Mouse (Mus musculus) adrenal gland, postnatal 36 days (tissue): ENCODE measurements around the gene Batf. TPM values are rescaled to one million over a fixed set of nuclear protein-coding genes. Genes with fewer than 3 reads are reported as not detected.
"Not testable (repeated sequence)": the region's sequence is repeated elsewhere in the genome, so short reads cannot be mapped to it uniquely, and the experiment has no call there.

ENCODE experiments used
- DNase-seq, 2 experiments: peaks; one replicate each; pipeline ENCODE4 v3.0.0; 2021; ENCODE audit warnings: mixed read lengths in 1 of 2
- total RNA-seq, 2 experiments: library from RNA; stranded (reverse); gene quantifications; 2 replicates each; pipeline ENCODE4 v1.2.3; 2021

The Batf gene
- total RNA-seq, 2 experiments from 2014 or later: 0.59 to 0.86 TPM

DNA sequence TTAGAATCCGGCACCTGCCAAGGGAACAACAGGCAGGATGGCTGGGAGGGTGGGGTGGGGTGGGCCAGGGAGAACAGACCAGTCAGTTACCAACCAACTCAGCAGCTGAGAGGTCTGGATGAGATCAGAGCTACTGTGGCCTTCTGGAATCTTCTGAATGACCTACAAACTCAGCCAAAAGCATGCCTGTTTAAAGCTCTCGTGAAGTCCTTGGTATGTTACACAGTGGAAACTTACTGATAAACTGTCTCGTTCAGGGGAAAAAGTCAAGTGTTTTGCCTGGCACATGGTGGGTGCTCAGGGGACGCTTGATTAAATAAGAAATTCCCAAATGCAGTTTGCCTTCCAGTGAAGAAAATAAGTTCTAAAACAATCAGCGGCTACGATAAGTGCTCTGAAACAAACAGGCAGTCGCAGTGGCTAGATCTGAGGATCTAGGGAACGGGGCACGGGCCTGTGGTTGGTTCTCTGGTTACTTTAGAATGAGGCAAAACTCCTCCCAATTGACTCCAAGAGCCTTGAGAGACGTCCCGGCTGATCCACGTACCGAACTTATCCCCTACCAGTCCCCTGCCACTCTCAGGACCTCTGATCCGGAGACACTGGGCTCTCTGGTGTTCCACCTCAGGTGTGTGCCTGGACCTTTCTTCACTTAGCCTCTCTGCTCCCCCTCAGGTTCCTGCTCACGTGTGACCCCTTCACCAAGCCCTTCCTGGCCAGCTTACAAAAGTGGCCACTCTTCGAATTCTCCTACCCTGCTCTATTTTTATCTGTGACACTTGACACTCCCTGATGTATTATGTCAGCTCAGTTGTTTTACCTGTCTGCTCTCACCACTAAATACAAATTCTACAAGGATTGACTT is 1.8 kb upstream of the Batf start:
- peak in 1 of 2 experiments; percentile 12 for DNase-seq

DNA sequence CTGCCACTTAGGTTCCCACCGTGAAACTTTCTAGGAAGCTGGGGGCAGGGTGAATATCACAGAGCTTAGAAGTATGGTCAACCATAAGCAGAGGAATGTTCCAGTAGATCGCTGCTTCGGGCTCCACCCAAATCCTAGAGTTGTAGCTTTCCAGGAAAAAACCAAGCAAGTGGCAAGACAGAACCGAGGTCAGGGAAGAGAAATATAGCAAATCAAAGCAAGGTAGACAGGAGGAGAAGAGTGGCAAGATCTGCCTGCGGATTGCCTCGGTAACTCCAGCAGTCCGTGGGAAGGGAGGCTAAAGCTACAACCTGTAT is 706 bp downstream of the Batf start:
- no peak for DNase-seq

- DNase-seq: no peak
Measured at GRCm38 (mm10) chr12:85687846-85688245, 1.4 kb downstream of the Batf start.

DNA sequence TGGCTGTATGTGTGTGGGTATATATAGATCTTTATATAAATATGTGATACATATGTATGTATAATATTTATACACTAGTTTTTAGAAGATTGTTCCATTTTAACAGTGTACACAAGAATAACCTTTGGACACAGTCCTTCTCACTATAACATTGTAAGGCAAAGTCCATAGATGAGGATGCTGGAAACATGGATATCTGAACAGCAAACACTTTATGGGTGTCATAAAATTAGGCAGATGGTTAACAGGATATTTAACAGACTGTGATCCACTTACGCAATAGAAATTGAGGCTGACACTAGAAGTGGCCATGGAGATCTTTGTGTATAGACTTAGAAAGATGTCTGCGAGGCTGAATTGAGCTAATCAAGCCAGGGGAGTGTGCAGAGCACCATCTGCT is 9.3 kb downstream of the Batf start:
- no peak for DNase-seq

DNA sequence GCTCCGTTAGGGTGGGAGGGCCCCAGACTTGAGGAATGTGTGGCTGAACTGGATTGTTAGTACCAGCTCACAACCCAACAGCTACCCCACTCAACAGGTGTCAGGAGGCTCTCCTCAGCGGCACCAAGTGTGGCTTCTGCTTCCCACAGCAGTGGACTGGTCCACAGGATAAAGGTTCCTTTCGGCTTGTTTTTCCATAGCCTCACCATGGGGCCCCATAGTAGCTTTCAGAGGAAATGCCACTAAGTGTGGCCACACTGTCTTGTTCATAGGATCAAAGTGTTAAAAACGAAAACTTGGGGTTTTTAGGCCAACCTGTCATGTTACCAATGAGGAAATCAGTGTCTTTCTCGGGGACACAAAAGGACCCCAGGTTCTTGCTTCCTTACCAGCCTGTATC is 10.0 kb downstream of the Batf start:
- DNase-seq: no peak

DNA sequence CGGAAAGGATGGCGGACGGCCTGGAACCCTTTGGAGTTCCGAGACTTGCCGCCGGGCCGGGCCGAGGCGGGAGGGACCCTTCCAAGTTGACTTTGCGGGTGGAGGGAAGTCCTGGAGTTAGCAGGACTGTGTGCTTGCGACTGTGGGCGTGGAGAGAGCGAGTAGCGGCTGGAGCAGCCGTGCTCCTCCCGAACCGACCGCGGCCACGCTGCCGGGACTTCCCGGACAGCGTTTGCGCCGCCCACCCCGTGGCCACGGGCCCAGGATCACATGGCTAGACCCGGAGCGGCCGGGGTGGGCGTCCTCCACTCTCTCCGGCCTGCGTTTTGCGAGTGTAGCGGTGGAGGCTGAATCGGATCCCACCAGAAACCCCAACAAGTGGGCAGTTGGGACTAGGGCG is 11.7 kb downstream of the Batf start:
- not testable (repeated sequence) for DNase-seq

- no peak for DNase-seq
Measured at GRCm38 (mm10) chr12:85700191-85700841, 13.8 kb downstream of the Batf start.

GRCm38 (mm10) chr12:85700842-85701223 is 14.4 kb downstream of the Batf start:
- DNase-seq: no peak

- DNase-seq: no peak
Measured at GRCm38 (mm10) chr12:85702166-85703055, 15.9 kb downstream of the Batf start.

- no peak for DNase-seq
Measured at GRCm38 (mm10) chr12:85703507-85703906, 17.0 kb downstream of the Batf start.

GRCm38 (mm10) chr12:85704566-85704965 is 18.1 kb downstream of the Batf start:
- no peak for DNase-seq

DNA sequence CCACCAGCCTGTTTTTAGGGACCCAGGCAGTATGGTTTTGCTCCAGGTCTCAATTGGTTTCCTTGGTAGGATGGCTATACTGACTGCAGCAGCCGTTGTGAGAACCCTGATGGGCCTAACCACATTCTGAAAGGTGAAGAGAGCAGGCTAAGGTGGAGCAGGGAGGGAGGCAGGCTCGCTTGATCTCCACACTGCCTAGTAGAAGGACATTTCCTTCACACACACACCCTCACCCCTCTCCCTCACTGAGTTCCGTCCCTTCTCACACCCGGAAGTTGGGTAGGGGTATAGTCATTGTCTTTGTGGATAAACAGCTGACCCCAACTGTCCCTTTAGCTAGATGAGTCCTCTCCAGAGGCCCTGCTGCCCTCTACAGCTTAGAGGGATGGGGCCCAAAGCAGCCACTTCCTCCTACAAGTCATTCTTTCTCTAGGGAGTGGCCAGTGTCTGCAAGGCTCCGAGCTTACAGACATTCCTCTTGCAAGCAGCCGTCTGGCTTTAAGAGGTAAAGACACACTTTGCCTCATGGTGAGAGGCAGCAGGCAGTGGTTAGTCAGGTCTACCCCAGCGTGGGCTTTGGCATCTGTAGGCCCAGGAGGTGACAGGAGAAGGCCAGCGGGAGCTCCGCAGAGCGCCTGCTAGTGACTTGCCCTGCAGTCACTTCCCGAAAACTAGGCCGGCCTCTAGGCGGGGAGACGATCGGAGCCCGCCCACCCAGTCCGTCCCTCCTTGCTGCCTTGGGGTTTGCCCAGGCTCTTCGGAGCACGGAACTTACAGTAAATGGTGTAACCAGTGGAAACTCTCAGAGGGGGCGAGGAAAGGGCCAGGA is 18.7 kb downstream of the Batf start:
- DNase-seq: peak; percentile 90 to 92

GRCm38 (mm10) chr12:85705831-85706530 is 19.5 kb downstream of the Batf start:
- DNase-seq: no peak

DNA sequence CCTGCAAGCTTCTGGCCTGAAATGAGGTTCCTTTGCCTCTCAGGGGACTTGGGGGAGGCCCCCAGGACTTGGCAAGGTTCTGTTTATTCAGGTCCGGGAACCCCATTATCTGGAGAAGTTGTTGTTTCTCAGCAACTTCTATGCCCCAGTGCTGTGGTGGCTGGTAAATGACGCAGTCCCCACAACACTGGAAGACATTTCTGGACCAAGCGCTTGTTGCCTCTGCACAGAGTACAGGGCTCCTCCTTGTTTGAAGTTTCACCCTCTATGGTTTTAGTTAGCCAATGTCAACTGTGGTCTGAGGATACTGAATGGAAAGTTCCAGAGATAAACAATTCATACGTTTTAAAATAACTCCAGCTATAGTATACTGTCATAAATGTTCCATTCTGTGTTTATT is 20.4 kb downstream of the Batf start:
- no peak for DNase-seq

DNA sequence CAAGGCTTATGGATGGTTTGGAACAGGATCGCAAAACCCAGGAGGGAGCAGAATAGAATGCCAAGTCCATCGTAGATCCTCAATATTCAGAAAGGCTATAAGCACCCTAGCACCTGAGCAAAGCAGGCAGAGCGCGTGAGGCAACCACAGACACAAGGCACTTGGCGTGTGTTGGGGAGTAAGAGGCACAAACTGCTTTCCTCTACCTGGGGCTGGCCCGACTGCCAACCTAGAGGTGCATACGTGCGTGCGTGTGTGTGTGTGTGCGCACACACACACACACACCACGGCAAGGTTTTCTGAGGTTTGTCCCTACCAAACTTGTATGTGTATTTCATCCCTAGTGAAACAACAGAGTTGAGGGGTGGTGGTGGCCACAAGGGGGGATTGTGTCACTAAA is 20.9 kb downstream of the Batf start:
- DNase-seq: no peak

DNA sequence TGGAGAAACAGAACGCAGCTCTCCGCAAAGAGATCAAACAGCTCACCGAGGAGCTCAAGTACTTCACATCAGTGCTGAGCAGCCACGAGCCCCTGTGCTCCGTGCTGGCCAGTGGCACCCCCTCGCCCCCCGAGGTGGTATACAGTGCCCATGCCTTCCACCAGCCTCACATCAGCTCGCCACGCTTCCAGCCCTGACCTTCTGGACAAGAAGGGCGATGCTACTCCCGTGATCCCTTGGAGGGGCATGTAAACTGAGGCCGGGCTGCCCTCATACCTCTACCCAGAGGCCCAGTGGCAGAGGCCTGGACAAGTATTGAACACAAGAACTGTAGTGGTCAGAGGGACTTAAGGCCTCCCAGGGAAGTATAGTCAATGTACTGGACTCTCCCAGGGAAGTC is 22.1 kb downstream of the Batf start:
- no peak for DNase-seq

DNA sequence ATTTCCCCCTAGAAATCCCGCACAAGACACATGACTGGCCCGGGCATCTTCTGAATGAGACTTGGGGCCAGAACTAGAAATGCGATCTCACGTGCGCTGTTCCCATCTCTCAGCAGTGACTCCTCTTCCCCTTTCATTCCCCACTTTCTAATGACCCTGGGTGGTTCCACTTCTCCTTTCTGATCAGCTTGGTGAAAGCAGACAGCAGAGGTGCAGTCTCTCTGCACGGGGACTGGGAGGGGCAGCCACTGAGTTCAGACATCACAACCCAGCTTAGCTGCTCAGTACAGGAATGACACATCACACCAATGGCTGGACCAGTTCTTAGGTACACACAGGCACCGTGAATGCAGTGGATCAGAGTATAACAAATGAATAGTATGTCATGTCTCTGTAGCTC is 24.2 kb downstream of the Batf start:
- DNase-seq: no peak

DNA sequence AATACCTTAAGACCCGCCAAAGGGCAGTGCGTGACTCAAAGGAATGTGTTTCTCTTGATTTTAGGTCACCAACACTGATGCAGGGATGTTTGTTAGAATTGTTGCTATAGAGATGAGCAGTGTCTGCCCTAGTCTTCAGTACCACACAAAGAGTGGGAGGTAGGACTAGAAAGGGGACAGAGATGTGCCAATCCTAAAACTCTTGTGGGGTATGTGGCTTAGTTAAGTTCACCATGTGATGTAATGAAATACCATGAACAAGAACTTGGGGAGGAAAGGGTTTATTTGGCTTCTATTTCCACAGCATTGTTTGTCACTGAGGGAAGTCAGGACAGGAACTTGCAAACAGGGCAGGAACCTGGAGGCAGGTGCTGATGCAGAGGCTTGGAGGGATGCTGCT is 26.1 kb downstream of the Batf start:
- no peak for DNase-seq

- no peak for DNase-seq
Measured at GRCm38 (mm10) chr12:85714126-85714525, 27.7 kb downstream of the Batf start.

- DNase-seq: no peak
Measured at GRCm38 (mm10) chr12:85725306-85725705, 38.8 kb downstream of the Batf start.

DNA sequence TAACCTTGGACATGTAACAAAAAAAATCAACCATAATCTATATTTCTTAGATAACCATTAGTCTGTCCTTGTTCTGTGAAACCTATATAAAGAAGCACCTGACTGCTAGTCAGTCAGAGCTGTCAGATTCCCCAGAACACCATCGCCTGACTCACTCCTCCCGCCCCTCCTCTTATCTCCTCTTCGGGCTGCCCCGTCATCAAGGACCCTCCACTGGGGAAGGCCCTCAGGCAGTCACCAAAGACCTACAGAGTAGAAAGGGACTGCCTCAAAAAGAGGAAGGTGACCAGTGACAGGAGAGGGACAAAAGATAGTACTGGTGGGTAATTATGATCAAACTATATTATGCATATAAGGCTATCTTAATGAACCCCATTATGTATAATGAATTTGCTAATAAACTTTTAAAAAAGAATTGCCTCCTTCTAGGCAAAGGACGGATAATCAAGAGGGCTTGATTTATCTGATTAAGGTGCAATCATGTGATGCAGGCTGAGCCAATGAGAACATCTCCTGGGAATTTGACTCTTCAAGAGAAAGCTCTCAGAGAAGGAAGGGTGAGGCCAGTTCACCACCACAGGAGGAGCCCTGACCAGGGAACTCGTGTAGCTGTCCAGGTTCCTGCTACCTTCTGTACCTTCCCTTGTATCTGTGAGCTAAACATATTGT is 40.4 kb downstream of the Batf start:
- DNase-seq: no peak
